Mouse (Mus musculus): Measurements from ENCODE around the gene Adcy5. TPM values are rescaled to one million over a fixed set of nuclear protein-coding genes. Genes with fewer than 3 reads are reported as not detected.

Adcy5 gene
- polyA plus RNA-seq, 1 experiment: 2.8 TPM

DNA sequence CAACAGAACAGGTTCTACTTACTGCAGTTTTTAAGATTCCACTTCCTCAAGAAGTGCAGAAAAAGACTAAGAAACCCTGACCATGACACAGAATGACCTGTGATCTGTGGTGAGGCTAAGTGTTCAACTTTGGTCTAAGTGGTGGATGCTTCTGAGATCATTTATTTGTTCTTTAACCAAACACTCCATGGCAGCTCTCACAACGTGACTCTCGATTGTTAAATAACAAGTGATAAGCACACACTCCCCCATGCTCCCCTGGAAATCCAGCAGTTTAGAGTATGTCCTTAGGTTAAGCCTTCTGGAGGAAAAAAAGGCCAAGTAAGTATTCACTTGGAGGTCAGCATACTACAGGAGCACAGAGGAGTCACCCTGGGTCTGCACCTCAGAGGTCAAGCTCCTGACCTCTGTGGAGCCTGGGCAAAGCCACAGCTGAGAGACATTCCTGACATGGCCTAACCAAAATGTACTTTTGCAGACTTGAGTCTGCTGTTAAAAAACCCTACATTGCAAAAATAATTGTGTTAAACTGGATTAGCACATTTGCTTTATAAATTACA, 156.0 kb downstream of the Adcy5 start:
- Histone ChIP-seq H3K27me3 (ENCODE audit: control insufficient read depth, insufficient read depth, low read length) (no peaks in the 10 kb centered on the region), H3K4me3 (ENCODE audit: control insufficient read depth, low read depth, low read length) (no peak overlapping the region), H3K27ac (ENCODE audit: control insufficient read depth, insufficient read depth, low read depth, low read length) (no peak overlapping the region), H3K4me1 (ENCODE audit: control insufficient read depth, insufficient read depth, low read length) (no peaks in the 10 kb centered on the region), H3K36me3 (ENCODE audit: control insufficient read depth, insufficient read depth, low read length) (peaks cover 3% of the 10 kb centered on the region; the same call in 1 of the 2 replicates)
- TF ChIP-seq POLR2A (IDR thresholded peaks at IDR 0.05; ENCODE audit: control insufficient read depth, low read depth, low read length) (no peak), CTCF (IDR thresholded peaks at IDR 0.05; ENCODE audit: control insufficient read depth, insufficient read depth, insufficient replicate concordance, low read depth, low read length) (no peak)

GRCm38 (mm10) chr16:35311586-35311985, 156.9 kb downstream of the Adcy5 start:
- Histone ChIP-seq H3K4me1 (ENCODE audit: control insufficient read depth, insufficient read depth, low read length) (no peaks in the 10 kb centered on the region), H3K27me3 (ENCODE audit: control insufficient read depth, insufficient read depth, low read length) (no peaks in the 10 kb centered on the region), H3K4me3 (ENCODE audit: control insufficient read depth, low read depth, low read length) (no peak overlapping the region), H3K36me3 (ENCODE audit: control insufficient read depth, insufficient read depth, low read length) (peaks cover 3% of the 10 kb centered on the region; the same call in 1 of the 2 replicates), H3K27ac (ENCODE audit: control insufficient read depth, insufficient read depth, low read depth, low read length) (no peak overlapping the region)
- no peak for TF ChIP-seq CTCF (IDR thresholded peaks at IDR 0.05; ENCODE audit: control insufficient read depth, insufficient read depth, insufficient replicate concordance, low read depth, low read length)
- no peak for TF ChIP-seq POLR2A (IDR thresholded peaks at IDR 0.05; ENCODE audit: control insufficient read depth, low read depth, low read length)

GRCm38 (mm10) chr16:35315496-35315895, 160.8 kb downstream of the Adcy5 start:
- no peaks in the 10 kb centered on the region for H3K4me1 ChIP-seq (ENCODE audit: control insufficient read depth, insufficient read depth, low read length)
- no peak overlapping the region for H3K4me3 ChIP-seq (ENCODE audit: control insufficient read depth, low read depth, low read length)
- peaks cover 3% of the 10 kb centered on the region; the same call in 1 of the 2 replicates for H3K36me3 ChIP-seq (ENCODE audit: control insufficient read depth, insufficient read depth, low read length)
- no peaks in the 10 kb centered on the region for H3K27me3 ChIP-seq (ENCODE audit: control insufficient read depth, insufficient read depth, low read length)
- TF ChIP-seq CTCF (IDR thresholded peaks at IDR 0.05; ENCODE audit: control insufficient read depth, insufficient read depth, insufficient replicate concordance, low read depth, low read length): no peak
- TF ChIP-seq POLR2A (IDR thresholded peaks at IDR 0.05; ENCODE audit: control insufficient read depth, low read depth, low read length): no peak
- H3K27ac ChIP-seq (ENCODE audit: control insufficient read depth, insufficient read depth, low read depth, low read length): no peak overlapping the region

DNA sequence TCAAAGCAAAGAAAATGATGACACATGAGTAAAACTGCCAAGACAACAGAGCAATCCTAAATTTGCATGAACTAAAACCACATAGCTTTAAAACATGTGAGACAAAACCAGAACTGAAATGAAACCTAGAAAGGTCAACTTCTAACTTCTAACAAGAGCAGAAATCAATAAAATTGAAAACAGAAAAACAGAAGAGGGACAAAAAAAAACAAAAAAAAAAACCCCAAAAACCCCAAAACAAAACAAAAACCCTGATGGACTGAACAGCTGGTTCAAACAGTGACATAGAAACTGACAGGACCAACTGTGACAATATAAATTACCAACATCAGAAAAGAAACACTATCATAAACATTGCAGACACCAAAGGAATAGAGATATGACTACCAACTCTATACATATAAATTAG, 162.2 kb downstream of the Adcy5 start:
- no peak overlapping the region for H3K4me3 ChIP-seq (ENCODE audit: control insufficient read depth, low read depth, low read length)
- H3K36me3 ChIP-seq (ENCODE audit: control insufficient read depth, insufficient read depth, low read length): peaks cover 3% of the 10 kb centered on the region; the same call in 1 of the 2 replicates
- no peaks in the 10 kb centered on the region for H3K27me3 ChIP-seq (ENCODE audit: control insufficient read depth, insufficient read depth, low read length)
- TF ChIP-seq POLR2A (IDR thresholded peaks at IDR 0.05; ENCODE audit: control insufficient read depth, low read depth, low read length) (no peak), CTCF (IDR thresholded peaks at IDR 0.05; ENCODE audit: control insufficient read depth, insufficient read depth, insufficient replicate concordance, low read depth, low read length) (no peak)
- H3K4me1 ChIP-seq (ENCODE audit: control insufficient read depth, insufficient read depth, low read length): no peaks in the 10 kb centered on the region
- H3K27ac ChIP-seq (ENCODE audit: control insufficient read depth, insufficient read depth, low read depth, low read length): no peak overlapping the region

- H3K27ac ChIP-seq (ENCODE audit: control insufficient read depth, insufficient read depth, low read depth, low read length): no peak overlapping the region
- H3K4me1 ChIP-seq (ENCODE audit: control insufficient read depth, insufficient read depth, low read length): no peaks in the 10 kb centered on the region
- H3K36me3 ChIP-seq (ENCODE audit: control insufficient read depth, insufficient read depth, low read length): peaks cover 3% of the 10 kb centered on the region; the same call in 1 of the 2 replicates
- TF ChIP-seq CTCF (IDR thresholded peaks at IDR 0.05; ENCODE audit: control insufficient read depth, insufficient read depth, insufficient replicate concordance, low read depth, low read length): no peak
- TF ChIP-seq POLR2A (IDR thresholded peaks at IDR 0.05; ENCODE audit: control insufficient read depth, low read depth, low read length): no peak
- H3K4me3 ChIP-seq (ENCODE audit: control insufficient read depth, low read depth, low read length): no peak overlapping the region
- H3K27me3 ChIP-seq (ENCODE audit: control insufficient read depth, insufficient read depth, low read length): no peaks in the 10 kb centered on the region
Observed at GRCm38 (mm10) chr16:35317460-35317859, 162.8 kb downstream of the Adcy5 start.

GRCm38 (mm10) chr16:35318397-35318796, 163.7 kb downstream of the Adcy5 start:
- TF ChIP-seq CTCF (IDR thresholded peaks at IDR 0.05; ENCODE audit: control insufficient read depth, insufficient read depth, insufficient replicate concordance, low read depth, low read length) (no peak), POLR2A (IDR thresholded peaks at IDR 0.05; ENCODE audit: control insufficient read depth, low read depth, low read length) (no peak)
- Histone ChIP-seq H3K27me3 (ENCODE audit: control insufficient read depth, insufficient read depth, low read length) (no peaks in the 10 kb centered on the region), H3K4me3 (ENCODE audit: control insufficient read depth, low read depth, low read length) (no peak overlapping the region), H3K27ac (ENCODE audit: control insufficient read depth, insufficient read depth, low read depth, low read length) (no peak overlapping the region), H3K4me1 (ENCODE audit: control insufficient read depth, insufficient read depth, low read length) (no peaks in the 10 kb centered on the region), H3K36me3 (ENCODE audit: control insufficient read depth, insufficient read depth, low read length) (peaks cover 3% of the 10 kb centered on the region; the same call in 1 of the 2 replicates)

DNA sequence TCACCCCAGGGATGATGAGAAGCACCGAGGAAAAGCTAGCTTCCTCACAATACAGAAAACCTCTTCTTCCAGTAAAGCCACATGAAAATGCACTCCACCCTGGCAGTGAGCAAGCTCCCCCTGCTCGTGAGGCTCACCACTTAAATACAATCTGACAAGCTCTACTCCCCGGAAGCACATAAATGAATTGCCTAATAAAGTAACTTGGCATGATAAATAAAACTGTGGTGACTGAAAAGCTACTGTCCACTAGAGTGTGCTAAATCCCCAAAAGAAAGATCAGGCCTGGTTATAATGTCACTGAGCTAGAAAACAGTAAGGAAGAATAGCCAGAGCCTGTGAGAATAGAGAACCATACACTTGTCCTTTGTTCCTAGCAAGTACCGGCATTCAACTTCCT, 164.7 kb downstream of the Adcy5 start:
- H3K27me3 ChIP-seq (ENCODE audit: control insufficient read depth, insufficient read depth, low read length): no peaks in the 10 kb centered on the region
- H3K4me3 ChIP-seq (ENCODE audit: control insufficient read depth, low read depth, low read length): no peak overlapping the region
- H3K36me3 ChIP-seq (ENCODE audit: control insufficient read depth, insufficient read depth, low read length): no peaks in the 10 kb centered on the region; the same call in 1 of the 2 replicates
- H3K27ac ChIP-seq (ENCODE audit: control insufficient read depth, insufficient read depth, low read depth, low read length): no peak overlapping the region
- H3K4me1 ChIP-seq (ENCODE audit: control insufficient read depth, insufficient read depth, low read length): no peaks in the 10 kb centered on the region
- TF ChIP-seq POLR2A (IDR thresholded peaks at IDR 0.05; ENCODE audit: control insufficient read depth, low read depth, low read length) (no peak), CTCF (IDR thresholded peaks at IDR 0.05; ENCODE audit: control insufficient read depth, insufficient read depth, insufficient replicate concordance, low read depth, low read length) (no peak; the same call in 1 of the 2 replicates)
